Mouse (Mus musculus) gastrocnemius, postnatal 10 days (tissue): Measurements from ENCODE around the gene Sh3bgrl2. TPM values are rescaled to one million over a fixed set of nuclear protein-coding genes. Genes with fewer than 3 reads are reported as not detected.

Source experiments
- DNase-seq: peaks from one replicate; pipeline ENCODE4 v3.0.0; 2021; ENCODE audit warnings: mixed read lengths
- total RNA-seq, 2 experiments: library from RNA; stranded (reverse); gene quantifications; 2 replicates each; pipeline ENCODE4 v1.2.3; 2021

The Sh3bgrl2 gene
- total RNA-seq, 2 experiments from 2014 or later: 1.5 to 1.9 TPM

GRCm38 (mm10) chr9:83628669-83629612 lies 80.8 kb downstream of the Sh3bgrl2 start:
- no peak for DNase-seq

GRCm38 (mm10) chr9:83630341-83630740 lies 82.2 kb downstream of the Sh3bgrl2 start:
- DNase-seq: no peak

GRCm38 (mm10) chr9:83631920-83632319 lies 83.8 kb downstream of the Sh3bgrl2 start:
- DNase-seq: no peak

- DNase-seq: no peak
Measured at GRCm38 (mm10) chr9:83634703-83635102, 86.6 kb downstream of the Sh3bgrl2 start.

DNA sequence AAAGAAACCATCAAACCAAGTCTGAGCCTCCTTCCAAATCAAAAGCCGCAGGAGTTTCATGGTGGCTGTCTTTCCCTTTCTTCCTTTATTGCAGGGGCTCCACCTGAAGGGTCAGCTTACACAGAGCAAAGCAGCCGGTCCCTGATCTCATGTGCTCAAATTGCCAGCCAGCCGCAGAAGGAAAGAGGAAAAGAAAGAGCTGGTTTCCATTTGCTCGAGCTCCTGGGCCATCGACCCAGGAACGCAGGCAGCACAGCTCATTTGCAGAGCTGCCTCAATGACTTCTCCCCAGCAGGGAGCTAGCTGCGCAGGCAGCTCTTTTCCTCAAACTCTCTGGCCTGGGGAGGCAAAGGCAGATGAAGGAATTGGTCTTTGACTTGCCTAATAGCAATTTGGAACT lies 87.9 kb downstream of the Sh3bgrl2 start:
- no peak for DNase-seq

GRCm38 (mm10) chr9:83643139-83643538 lies 95.0 kb downstream of the Sh3bgrl2 start:
- no peak for DNase-seq

DNA sequence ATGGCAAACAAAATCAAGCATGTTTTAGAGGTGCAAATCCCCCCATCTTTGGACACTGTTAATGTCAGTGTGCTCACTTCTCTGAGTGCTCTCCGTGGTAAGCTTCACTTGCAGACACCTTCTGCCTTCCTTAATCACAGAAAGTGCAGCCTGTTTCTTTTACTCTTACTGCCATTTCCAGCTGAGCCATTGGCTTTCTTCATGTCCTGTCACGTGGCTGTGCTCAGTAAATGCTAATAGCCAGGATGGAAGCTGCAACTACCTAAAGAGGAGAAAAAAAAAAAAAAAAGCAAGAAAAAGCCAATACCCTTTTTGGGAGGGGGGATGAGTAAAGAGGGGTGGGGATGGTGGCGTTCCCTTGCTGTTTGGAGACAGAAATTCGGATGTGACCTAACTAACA lies 95.7 kb downstream of the Sh3bgrl2 start:
- no peak for DNase-seq

DNA sequence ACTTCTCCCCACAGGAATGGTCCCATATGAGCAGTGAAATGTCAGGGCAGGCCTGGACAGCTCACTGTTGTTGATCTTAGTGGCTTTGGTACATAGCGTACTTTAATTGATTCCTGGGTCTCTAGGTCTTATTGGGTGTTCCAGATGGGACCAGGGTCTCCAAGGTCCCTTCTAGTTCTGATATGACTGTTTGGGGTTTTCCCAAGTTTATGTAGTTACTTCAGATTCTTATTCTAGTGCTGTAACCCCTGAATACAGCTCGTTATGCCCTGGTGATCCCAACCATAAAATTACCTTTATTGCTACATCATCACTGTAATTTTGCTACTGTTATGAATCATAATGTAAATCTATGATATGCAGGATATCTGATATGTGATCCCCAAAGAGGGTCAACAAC lies 98.1 kb downstream of the Sh3bgrl2 start:
- no peak for DNase-seq

- no peak for DNase-seq
Measured at GRCm38 (mm10) chr9:83646691-83647090, 98.6 kb downstream of the Sh3bgrl2 start.

DNA sequence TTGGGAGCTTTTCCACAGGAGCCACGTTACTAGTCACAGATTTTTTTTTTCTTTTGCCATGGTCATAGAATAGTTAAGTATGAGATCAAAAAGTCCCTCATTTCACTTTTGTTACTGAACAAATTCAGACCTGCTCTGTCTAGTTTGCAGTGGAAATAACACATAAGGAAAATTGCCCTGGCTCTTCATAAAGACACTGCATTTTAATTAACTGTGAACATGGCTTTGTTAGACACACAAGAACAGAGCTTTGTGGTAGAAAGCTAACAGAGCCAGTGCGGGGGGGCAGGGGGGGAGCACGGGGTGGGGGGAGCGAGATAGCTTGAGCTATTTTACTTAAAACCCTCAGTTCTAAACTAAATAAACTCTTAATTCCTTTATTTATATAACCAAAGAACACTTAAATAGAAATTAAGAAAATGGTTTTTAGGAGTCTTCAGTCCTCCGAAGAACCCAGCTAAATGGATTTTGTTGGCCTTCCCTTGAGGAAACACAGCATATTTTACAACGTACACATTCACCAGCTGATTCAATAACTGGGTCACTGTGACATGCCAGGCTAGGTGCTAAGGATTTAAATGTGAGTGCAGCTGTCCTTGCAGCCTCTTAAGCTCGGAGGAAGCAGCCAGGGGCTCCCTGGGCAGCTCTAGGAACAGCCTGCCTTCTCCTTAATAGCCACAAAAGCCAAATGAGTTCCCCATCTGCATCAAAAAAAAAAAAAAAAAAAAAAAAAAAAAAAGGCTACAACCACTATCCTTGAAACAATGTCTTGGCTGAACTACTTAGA lies 100.0 kb downstream of the Sh3bgrl2 start:
- no peak for DNase-seq

- no peak for DNase-seq
Measured at GRCm38 (mm10) chr9:83648733-83649132, 100.6 kb downstream of the Sh3bgrl2 start.

- DNase-seq: no peak
Measured at GRCm38 (mm10) chr9:83652015-83652414, 103.9 kb downstream of the Sh3bgrl2 start.

DNA sequence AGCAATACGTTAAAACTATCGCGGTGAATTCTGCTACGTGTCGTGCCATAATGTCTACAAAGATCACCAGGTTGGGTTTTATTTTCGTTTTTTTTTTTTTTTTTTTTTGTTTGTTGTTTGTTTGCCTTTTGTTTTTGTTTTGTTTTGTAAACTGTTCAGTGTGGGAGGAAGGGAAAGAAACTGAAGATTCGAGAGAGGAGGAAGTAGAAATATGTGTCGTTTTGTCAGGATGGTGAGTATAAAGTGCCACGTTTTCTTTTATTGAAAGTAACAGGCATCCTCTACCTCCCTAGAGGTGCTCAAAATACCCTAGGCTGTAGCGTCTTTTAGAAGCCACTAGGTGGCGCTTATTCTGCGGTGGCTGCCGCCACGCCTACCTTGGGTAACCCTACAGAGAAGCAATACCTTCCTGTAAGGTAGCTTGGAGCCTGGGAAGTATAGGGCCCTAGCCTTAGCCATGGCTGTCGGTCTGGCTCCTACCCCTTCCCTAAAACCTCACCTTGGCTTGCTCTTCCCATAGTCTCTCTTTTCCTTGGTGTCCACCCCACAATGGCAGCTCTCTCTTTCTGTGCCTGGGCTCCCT lies 104.6 kb downstream of the Sh3bgrl2 start:
- no peak for DNase-seq

GRCm38 (mm10) chr9:83654601-83655000 lies 106.5 kb downstream of the Sh3bgrl2 start:
- DNase-seq: no peak

GRCm38 (mm10) chr9:83656960-83657651 lies 109.0 kb downstream of the Sh3bgrl2 start:
- no peak for DNase-seq

- no peak for DNase-seq
Measured at GRCm38 (mm10) chr9:83657652-83658002, 109.5 kb downstream of the Sh3bgrl2 start.

DNA sequence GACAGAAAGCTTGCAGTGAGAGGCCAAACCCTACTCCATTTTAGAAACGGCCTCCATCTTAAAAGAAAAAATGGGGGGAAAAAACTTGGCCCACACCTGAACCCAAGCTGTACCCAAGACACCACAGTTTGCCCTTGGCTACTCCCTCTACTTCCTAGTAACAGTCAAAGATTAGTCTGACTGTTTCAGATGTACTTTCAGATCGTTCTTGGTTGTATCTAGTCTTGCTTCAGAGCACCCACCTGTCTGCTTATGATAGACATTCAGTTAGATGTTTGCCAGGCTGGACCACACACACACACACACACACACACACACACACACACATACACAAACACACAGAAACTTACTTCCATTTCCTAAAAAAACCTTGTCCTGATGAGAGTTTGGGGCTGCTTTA lies 111.0 kb downstream of the Sh3bgrl2 start:
- DNase-seq: no peak

- no peak for DNase-seq
Measured at GRCm38 (mm10) chr9:83661811-83662210, 113.7 kb downstream of the Sh3bgrl2 start.

DNA sequence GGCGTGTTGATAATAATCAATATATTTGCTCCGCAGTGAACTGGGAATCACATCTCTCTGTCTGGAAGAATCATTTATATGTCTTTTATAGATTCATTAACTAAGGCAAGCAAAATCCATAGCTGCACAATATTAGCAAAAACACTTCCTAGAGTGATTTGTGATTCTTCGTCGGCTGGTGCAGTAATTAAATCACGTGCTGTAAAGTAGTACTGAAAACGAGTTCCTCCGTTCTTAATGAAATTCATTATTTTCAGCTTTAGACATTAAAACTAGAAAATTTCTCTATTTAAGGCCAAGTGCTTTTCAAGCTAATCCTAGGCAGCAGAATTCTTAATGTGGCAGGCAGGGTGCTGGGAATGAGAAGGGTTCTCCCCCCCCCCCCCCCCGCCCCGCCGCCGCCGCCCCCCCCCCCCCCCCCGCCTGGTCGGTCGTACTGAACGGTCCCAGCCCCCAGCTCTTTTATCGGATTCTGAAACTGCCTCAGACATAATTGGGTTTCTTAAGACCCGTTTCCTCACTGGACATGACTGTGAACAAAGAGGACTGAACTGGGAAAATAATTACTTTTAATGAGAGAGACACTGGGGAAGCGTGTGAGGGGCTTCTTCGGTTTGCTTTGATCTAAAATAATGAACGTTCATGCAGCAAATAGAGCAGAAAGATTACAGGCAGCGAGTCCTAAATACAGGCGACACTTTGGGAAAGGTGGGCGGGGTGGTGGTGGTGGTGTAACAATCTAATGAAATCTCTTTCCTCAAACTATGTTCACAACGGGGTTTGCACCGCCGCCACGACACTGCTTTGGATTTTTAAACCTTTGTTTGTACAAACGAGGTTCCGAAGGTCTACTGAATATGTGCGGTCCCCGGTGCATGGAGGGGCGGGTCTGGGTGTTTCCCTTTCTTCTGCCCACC lies 116.1 kb downstream of the Sh3bgrl2 start:
- no peak for DNase-seq

- DNase-seq: no peak
Measured at GRCm38 (mm10) chr9:83664951-83665350, 116.8 kb downstream of the Sh3bgrl2 start.

- no peak for DNase-seq
Measured at GRCm38 (mm10) chr9:83667031-83667430, 118.9 kb downstream of the Sh3bgrl2 start.
